Mouse (Mus musculus) midbrain, embryonic 15.5 days (tissue): ENCODE measurements around the gene Slc25a29. TPM values are rescaled to one million over a fixed set of nuclear protein-coding genes. Genes with fewer than 3 reads are reported as not detected.
A peak's percentile ranks its signal among the peaks of the same experiment; 100 is the strongest.

Experiments
- ATAC-seq: fragments of 200-750 bp; cut with Nextera tagmentation; replicated peaks from 2 replicates; pipeline ENCODE4 v1.8.0; 2017; ENCODE audit warnings: moderate TSS enrichment
- H3K27ac ChIP-seq: fragments of 300-500 bp; sonication (generic); 2 replicates; pipeline ENCODE4 v1.5.1; 2015; ENCODE audit warnings: mild to moderate bottlenecking, inconsistent platforms
- H3K27me3 ChIP-seq: fragments of 300-500 bp; sonication (generic); replicated peaks from 2 replicates; pipeline ENCODE4 v1.6.1; 2015; ENCODE audit warnings: inconsistent platforms
- H3K36me3 ChIP-seq: fragments of 300-500 bp; sonication (generic); replicated peaks from 2 replicates; pipeline ENCODE4 v1.6.1; 2015; ENCODE audit warnings: inconsistent platforms
- H3K4me1 ChIP-seq: fragments of 300-500 bp; sonication (generic); 2 replicates; pipeline ENCODE4 v1.6.1; 2015; ENCODE audit warnings: inconsistent platforms
- H3K4me2 ChIP-seq: fragments of 300-500 bp; sonication (generic); 2 replicates; pipeline ENCODE4 v1.6.1; 2015; ENCODE audit warnings: inconsistent platforms, mild to moderate bottlenecking, moderate library complexity
- H3K4me3 ChIP-seq: fragments of 300-500 bp; sonication (generic); 2 replicates; pipeline ENCODE4 v1.5.1; 2015; ENCODE audit warnings: mild to moderate bottlenecking, inconsistent platforms
- H3K9ac ChIP-seq: fragments of 300-500 bp; sonication (generic); 2 replicates; pipeline ENCODE4 v1.6.1; 2015; ENCODE audit warnings: mild to moderate bottlenecking, inconsistent platforms
- H3K9me3 ChIP-seq: fragments of 300-500 bp; sonication (generic); 2 replicates; pipeline ENCODE4 v1.6.1; 2016; ENCODE audit warnings: inconsistent platforms
- WGBS: fragments of 180-500 bp; shearing (Covaris S2); methylation state at CpG from one replicate; pipeline ENCODE4 v1.1.7; 2015; ENCODE audit warnings: mixed read lengths; 5-methylcytosine and 5-hydroxymethylcytosine counted together
- polyA plus RNA-seq: library from polyadenylated mRNA; unstranded; fragments of >200 nt; fragmentation: Nextera tagmentation; extraction: Ambion mirVana; gene quantifications from 2 replicates; pipeline ENCODE4 v1.2.1, GENCODE M21; 2015

Slc25a29 gene
- polyA plus RNA-seq, 1 experiment from 2014 or later: 22.6 TPM

- no peak for ATAC-seq
- Histone ChIP-seq H3K4me3 (no peak overlapping the region), H3K4me1 (peaks cover 8% of the 10 kb centered on the region)
Observed at GRCm38 (mm10) chr12:108814470-108814869, 21.2 kb downstream of the Slc25a29 start.

GRCm38 (mm10) chr12:108812463-108812862 is 23.2 kb downstream of the Slc25a29 start:
- no peaks in the 10 kb centered on the region for H3K9me3 ChIP-seq
- no peak overlapping the region for H3K9ac ChIP-seq
- no peaks in the 10 kb centered on the region for H3K36me3 ChIP-seq
- no peak overlapping the region for H3K4me2 ChIP-seq
- no peak overlapping the region for H3K4me3 ChIP-seq
- no peak overlapping the region for H3K27ac ChIP-seq
- H3K4me1 ChIP-seq: peaks cover 8% of the 10 kb centered on the region
- H3K27me3 ChIP-seq: no peaks in the 10 kb centered on the region
- no peak for ATAC-seq
- WGBS: 89% methylated on average over 6 of the region's 6 CpGs

More at GRCm38 (mm10) chr12:108814470-108814869, 21.2 kb downstream of the Slc25a29 start:
- Histone ChIP-seq H3K9ac (no peak overlapping the region), H3K27ac (no peak overlapping the region), H3K9me3 (no peaks in the 10 kb centered on the region), H3K36me3 (no peaks in the 10 kb centered on the region), H3K4me2 (no peak overlapping the region), H3K27me3 (no peaks in the 10 kb centered on the region)
- 94% methylated on average over 6 of the region's 6 CpGs for WGBS

- Histone ChIP-seq H3K9ac (no peak overlapping the region), H3K9me3 (no peaks in the 10 kb centered on the region), H3K4me3 (no peak overlapping the region), H3K27me3 (no peaks in the 10 kb centered on the region), H3K4me2 (no peak overlapping the region), H3K4me1 (peaks cover 8% of the 10 kb centered on the region), H3K36me3 (no peaks in the 10 kb centered on the region), H3K27ac (0 out of 2 replicates have a peak overlapping the region, but pooled peaks have one; percentile 17)
- no peak for ATAC-seq
- 60% methylated on average over 2 of the region's 2 CpGs for WGBS
Observed at GRCm38 (mm10) chr12:108811133-108811532, 24.6 kb downstream of the Slc25a29 start.

- peaks cover 8% of the 10 kb centered on the region for H3K4me1 ChIP-seq
- H3K4me3 ChIP-seq: no peak overlapping the region
- 91% methylated on average over 7 of the region's 7 CpGs for WGBS
- ATAC-seq: no peak
- no peaks in the 10 kb centered on the region for H3K36me3 ChIP-seq
- no peaks in the 10 kb centered on the region for H3K9me3 ChIP-seq
- H3K9ac ChIP-seq: no peak overlapping the region
- H3K4me2 ChIP-seq: no peak overlapping the region
- no peaks in the 10 kb centered on the region for H3K27me3 ChIP-seq
- H3K27ac ChIP-seq: no peak overlapping the region
Observed at GRCm38 (mm10) chr12:108810309-108810708, 25.4 kb downstream of the Slc25a29 start.

- WGBS: 82% methylated on average over 1 of the region's 1 CpGs
- Histone ChIP-seq H3K27me3 (no peaks in the 10 kb centered on the region), H3K9me3 (no peaks in the 10 kb centered on the region), H3K9ac (no peak overlapping the region), H3K4me2 (no peak overlapping the region), H3K36me3 (no peaks in the 10 kb centered on the region), H3K4me1 (peaks cover 8% of the 10 kb centered on the region), H3K4me3 (no peak overlapping the region), H3K27ac (no peak overlapping the region)
- no peak for ATAC-seq
Observed at GRCm38 (mm10) chr12:108809771-108810170, 25.9 kb downstream of the Slc25a29 start.

GRCm38 (mm10) chr12:108808465-108808864 is 27.2 kb downstream of the Slc25a29 start:
- Histone ChIP-seq H3K4me3 (no peak overlapping the region), H3K4me2 (no peak overlapping the region), H3K27ac (no peak overlapping the region), H3K27me3 (no peaks in the 10 kb centered on the region), H3K9ac (no peak overlapping the region), H3K4me1 (peaks cover 8% of the 10 kb centered on the region), H3K36me3 (no peaks in the 10 kb centered on the region), H3K9me3 (no peaks in the 10 kb centered on the region)
- 82% methylated on average over 2 of the region's 2 CpGs for WGBS
- ATAC-seq: no peak

GRCm38 (mm10) chr12:108804388-108804787 is 31.3 kb downstream of the Slc25a29 start:
- no peaks in the 10 kb centered on the region for H3K9me3 ChIP-seq
- H3K27ac ChIP-seq: no peak overlapping the region
- ATAC-seq: no peak
- H3K27me3 ChIP-seq: no peaks in the 10 kb centered on the region
- no peak overlapping the region for H3K4me3 ChIP-seq
- WGBS: 94% methylated on average over 2 of the region's 2 CpGs
- H3K4me2 ChIP-seq: no peak overlapping the region
- peaks cover 13% of the 10 kb centered on the region; the same call in 1 of the 2 replicates for H3K4me1 ChIP-seq
- no peaks in the 10 kb centered on the region for H3K36me3 ChIP-seq
- no peak overlapping the region for H3K9ac ChIP-seq

GRCm38 (mm10) chr12:108801613-108802012 is 34.1 kb downstream of the Slc25a29 start:
- H3K4me1 ChIP-seq: peaks cover 24% of the 10 kb centered on the region
- WGBS: 89% methylated on average over 2 of the region's 2 CpGs
- no peak overlapping the region for H3K4me2 ChIP-seq
- no peak overlapping the region for H3K9ac ChIP-seq
- H3K36me3 ChIP-seq: no peaks in the 10 kb centered on the region
- no peak for ATAC-seq
- no peak overlapping the region for H3K4me3 ChIP-seq
- H3K27ac ChIP-seq: no peak overlapping the region
- H3K27me3 ChIP-seq: no peaks in the 10 kb centered on the region
- no peaks in the 10 kb centered on the region for H3K9me3 ChIP-seq

- Histone ChIP-seq H3K4me2 (peak overlapping the region; percentile 73), H3K36me3 (no peaks in the 10 kb centered on the region), H3K4me1 (peaks cover 41% of the 10 kb centered on the region), H3K27me3 (no peaks in the 10 kb centered on the region), H3K9ac (peak overlapping the region; percentile 60), H3K9me3 (no peaks in the 10 kb centered on the region), H3K27ac (peak overlapping the region; percentile 99; the same call in 1 of the 2 replicates), H3K4me3 (peak overlapping the region; percentile 70)
- no peak for ATAC-seq
- 13% methylated on average over 9 of the region's 9 CpGs for WGBS
Observed at GRCm38 (mm10) chr12:108794979-108795537, 40.6 kb downstream of the Slc25a29 start.

- Histone ChIP-seq H3K27ac (peak overlapping the region; percentile 99), H3K4me1 (peaks cover 45% of the 10 kb centered on the region), H3K4me3 (peak overlapping the region; percentile 70), H3K9me3 (no peaks in the 10 kb centered on the region), H3K27me3 (no peaks in the 10 kb centered on the region), H3K36me3 (no peaks in the 10 kb centered on the region), H3K4me2 (peak overlapping the region; percentile 73), H3K9ac (peak overlapping the region; percentile 60)
- ATAC-seq: peak; percentile 68
- under 1% methylated on average over 89 of the region's 94 CpGs for WGBS
Observed at GRCm38 (mm10) chr12:108794078-108794711, 41.5 kb downstream of the Slc25a29 start.

GRCm38 (mm10) chr12:108793453-108793941 is 42.2 kb downstream of the Slc25a29 start:
- peak; percentile 22 for ATAC-seq
- no peaks in the 10 kb centered on the region for H3K36me3 ChIP-seq
- WGBS: under 1% methylated on average over 56 of the region's 71 CpGs
- H3K27ac ChIP-seq: peak overlapping the region; percentile 99
- H3K4me2 ChIP-seq: peak overlapping the region; percentile 46
- H3K9me3 ChIP-seq: no peaks in the 10 kb centered on the region
- no peaks in the 10 kb centered on the region for H3K27me3 ChIP-seq
- peaks cover 45% of the 10 kb centered on the region for H3K4me1 ChIP-seq
- H3K9ac ChIP-seq: peak overlapping the region; percentile 60
- H3K4me3 ChIP-seq: peak overlapping the region; percentile 70

GRCm38 (mm10) chr12:108792546-108793452 is 42.9 kb downstream of the Slc25a29 start, which contains the start of gene Yy1:
TSS of gene Yy1 (plus strand) at chr12:108792973.
- Histone ChIP-seq H3K9ac (peak within 1 kb of the TSS; percentile 73), H3K27ac (peak within 1 kb of the TSS; percentile 99), H3K4me2 (peak within 1 kb of the TSS; percentile 49), H3K4me3 (peak within 1 kb of the TSS; percentile 70), H3K27me3 (no peaks in the 10 kb centered on the region), H3K4me1 (peaks cover 43% of the 10 kb centered on the region), H3K36me3 (no peaks in the 10 kb centered on the region), H3K9me3 (no peaks in the 10 kb centered on the region)
- ATAC-seq: peak; percentile 95
- under 1% methylated on average over 98 of the region's 127 CpGs for WGBS
